Mouse (Mus musculus) kidney, postnatal 0 days (tissue): ENCODE measurements around the gene Grxcr1. TPM values are rescaled to one million over a fixed set of nuclear protein-coding genes. Genes with fewer than 3 reads are reported as not detected.

ENCODE experiments used
- ATAC-seq: fragments of 200-750 bp; cut with Nextera tagmentation; replicated peaks from 2 replicates; pipeline ENCODE4 v1.8.0; 2017; ENCODE audit warnings: low read depth, moderate number of reproducible peaks, moderate TSS enrichment, moderate library complexity; ENCODE audit not compliant: low FRiP score
- DNase-seq: peaks from one replicate; pipeline ENCODE4 v3.0.0-alpha.2; 2016; ENCODE audit warnings: low spot score
- H3K27ac ChIP-seq: fragments of 300-500 bp; sonication (generic); 2 replicates; pipeline ENCODE4 v1.5.1; 2014; ENCODE audit warnings: mild to moderate bottlenecking
- H3K27me3 ChIP-seq: fragments of 300-500 bp; sonication (generic); 2 replicates; pipeline ENCODE4 v1.6.1; 2014; ENCODE audit warnings: low read length, mixed read lengths; ENCODE audit not compliant: insufficient read depth
- H3K36me3 ChIP-seq: fragments of 300-500 bp; sonication (generic); 2 replicates; pipeline ENCODE4 v1.6.1; 2014; ENCODE audit warnings: low read length, mixed read lengths; ENCODE audit not compliant: insufficient read depth
- H3K4me1 ChIP-seq: fragments of 300-500 bp; sonication (generic); replicated peaks from 2 replicates; pipeline ENCODE4 v1.6.1; 2014; ENCODE audit warnings: antibody characterized with exemption, low read length, mixed read lengths; ENCODE audit not compliant: insufficient read depth
- H3K4me2 ChIP-seq: fragments of 300-500 bp; sonication (generic); 2 replicates; pipeline ENCODE4 v1.6.1; 2014; ENCODE audit warnings: mild to moderate bottlenecking, low read length, moderate library complexity, mixed read lengths
- H3K4me3 ChIP-seq: fragments of 300-500 bp; sonication (generic); replicated peaks from 2 replicates; pipeline ENCODE4 v1.5.1; 2014; ENCODE audit warnings: low read depth, low read length
- H3K9ac ChIP-seq: fragments of 300-500 bp; sonication (generic); 2 replicates; pipeline ENCODE4 v1.6.1; 2014; ENCODE audit warnings: low read depth, low read length
- H3K9me3 ChIP-seq: fragments of 300-500 bp; sonication (generic); replicated peaks from 2 replicates; pipeline ENCODE4 v1.6.1; 2016; ENCODE audit warnings: low read length, inconsistent platforms, mixed read lengths
- CTCF ChIP-seq: IDR thresholded peaks from 2 replicates; pipeline ENCODE4 v1.5.1; 2016; ENCODE audit warnings: antibody characterized with exemption, low read depth, mild to moderate bottlenecking, moderate library complexity
- WGBS: fragments of 180-500 bp; shearing (Covaris S2); extraction: QIAGEN DNeasy Blood & Tissue Kit; methylation state at CpG from one replicate; pipeline ENCODE4 v1.1.7; 2014; 5-methylcytosine and 5-hydroxymethylcytosine counted together
- polyA plus RNA-seq: library from polyadenylated mRNA; unstranded; fragments of >200 nt; fragmentation: Nextera tagmentation; extraction: Ambion mirVana; gene quantifications from 2 replicates; pipeline ENCODE4 v1.2.1, GENCODE M21; 2015

Grxcr1 gene
- polyA plus RNA-seq, 1 experiment from 2014 or later = not detected

DNA sequence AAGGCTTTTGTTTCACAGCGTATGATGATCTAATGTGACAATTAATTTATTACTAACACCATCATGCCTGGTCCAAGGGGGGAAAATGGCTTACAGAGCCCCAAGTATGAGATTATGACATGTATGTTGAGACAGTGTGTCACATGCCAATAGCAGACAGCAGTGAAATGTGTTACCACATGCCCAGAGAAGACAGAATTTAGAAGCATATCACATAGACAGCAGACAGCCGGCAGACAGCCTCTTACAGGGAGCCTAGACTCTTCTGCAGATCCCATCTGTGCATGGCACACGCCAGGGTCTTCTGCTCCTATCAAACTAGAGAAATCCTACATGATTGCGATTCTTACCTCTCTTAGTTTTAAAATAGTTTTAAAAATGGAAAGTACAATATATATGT, 40.2 kb downstream of the Grxcr1 start:
- no peak overlapping the region for H3K9ac ChIP-seq
- DNase-seq (no peak), ATAC-seq (no peak)
- H3K36me3 ChIP-seq = no peaks in the 10 kb centered on the region
- TF ChIP-seq CTCF = no peak
- H3K4me1 ChIP-seq = no peaks in the 10 kb centered on the region
- H3K27ac ChIP-seq = no peak overlapping the region
- no peaks in the 10 kb centered on the region for H3K9me3 ChIP-seq
- H3K4me2 ChIP-seq = no peak overlapping the region
- no peaks in the 10 kb centered on the region for H3K27me3 ChIP-seq
- no peak overlapping the region for H3K4me3 ChIP-seq
- WGBS = 90% methylated on average over 4 of the region's 4 CpGs

DNA sequence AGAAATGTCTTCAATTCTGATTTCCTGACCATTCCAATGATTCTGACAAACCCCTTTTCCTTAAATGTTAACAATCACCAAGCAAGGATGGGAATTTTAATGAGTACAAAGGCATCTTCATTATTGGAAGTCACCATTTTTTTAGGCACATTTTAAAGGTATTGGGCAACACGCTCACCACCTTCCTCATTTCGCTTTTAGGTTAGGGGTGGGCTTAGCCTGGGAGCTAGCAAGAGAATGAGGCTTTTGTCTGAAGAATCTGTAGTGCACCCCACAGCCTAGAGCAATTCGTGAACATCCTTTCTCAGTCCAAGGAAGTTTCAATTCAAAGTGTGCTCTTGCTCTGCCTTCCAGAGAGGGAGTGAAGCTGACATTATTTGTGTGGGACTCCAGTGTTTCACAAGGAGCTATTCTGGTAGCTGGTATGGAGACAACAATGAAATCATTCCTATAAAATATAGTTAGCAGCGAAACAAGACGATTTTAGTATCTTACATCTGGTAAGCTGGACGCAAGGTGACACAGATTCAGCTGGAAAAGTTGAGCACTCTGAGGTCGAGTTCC, 55.0 kb downstream of the Grxcr1 start:
- H3K4me3 ChIP-seq = no peak overlapping the region
- no peaks in the 10 kb centered on the region for H3K4me1 ChIP-seq
- WGBS = 64% methylated on average over 7 of the region's 7 CpGs
- H3K36me3 ChIP-seq = no peaks in the 10 kb centered on the region
- H3K4me2 ChIP-seq = no peak overlapping the region
- no peak overlapping the region for H3K27ac ChIP-seq
- no peak for TF ChIP-seq CTCF
- DNase-seq = peak; percentile 1
- H3K9ac ChIP-seq = no peak overlapping the region
- no peaks in the 10 kb centered on the region for H3K9me3 ChIP-seq
- no peak for ATAC-seq
- H3K27me3 ChIP-seq = no peaks in the 10 kb centered on the region

DNA sequence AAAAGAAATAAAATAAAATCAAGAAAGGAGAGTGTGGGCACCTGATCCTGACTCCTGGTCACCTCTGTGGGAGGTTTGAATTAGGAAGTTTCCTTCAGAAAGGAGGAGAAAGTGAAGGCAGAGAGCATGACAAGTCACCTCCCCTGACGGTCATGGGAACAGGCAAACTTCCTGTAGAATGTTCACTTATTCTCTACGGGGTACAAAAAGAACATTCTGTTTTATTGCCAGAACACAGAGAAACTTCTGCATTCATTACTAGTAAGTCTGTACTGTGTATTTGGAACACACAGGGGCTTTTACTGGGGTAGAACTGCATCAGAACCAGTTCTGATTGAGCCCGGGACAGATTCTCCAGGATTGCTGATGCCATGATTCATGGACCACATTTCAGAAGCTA, 55.5 kb downstream of the Grxcr1 start:
- H3K4me2 ChIP-seq = no peak overlapping the region
- H3K4me1 ChIP-seq = no peaks in the 10 kb centered on the region
- H3K9ac ChIP-seq = no peak overlapping the region
- 39% methylated on average over 3 of the region's 3 CpGs for WGBS
- no peak overlapping the region for H3K4me3 ChIP-seq
- no peaks in the 10 kb centered on the region for H3K36me3 ChIP-seq
- no peak overlapping the region for H3K27ac ChIP-seq
- ATAC-seq (no peak), DNase-seq (no peak)
- no peaks in the 10 kb centered on the region for H3K27me3 ChIP-seq
- H3K9me3 ChIP-seq = no peaks in the 10 kb centered on the region
- TF ChIP-seq CTCF = no peak

DNA sequence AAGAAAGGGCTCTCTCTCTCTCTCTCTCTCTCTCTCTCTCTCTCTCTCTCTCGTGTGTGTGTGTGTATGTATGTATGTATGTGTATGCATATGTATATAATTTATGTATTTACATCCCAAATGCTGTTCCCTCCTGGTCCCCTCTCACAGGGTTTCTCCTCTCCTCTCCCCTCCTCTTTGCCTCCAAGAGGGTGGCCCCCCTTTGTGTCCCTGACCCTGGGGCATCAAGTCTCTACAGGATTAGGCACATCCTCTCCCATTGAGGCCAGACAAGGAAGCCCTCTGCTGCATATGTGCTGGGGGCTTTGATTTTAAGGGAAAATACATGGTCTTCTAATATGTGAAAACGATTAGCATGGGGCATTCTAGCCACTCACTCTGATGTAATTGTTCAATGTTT, 61.5 kb downstream of the Grxcr1 start:
- Histone ChIP-seq H3K27me3 (no peaks in the 10 kb centered on the region), H3K4me1 (no peaks in the 10 kb centered on the region), H3K4me2 (no peak overlapping the region), H3K4me3 (no peak overlapping the region), H3K36me3 (no peaks in the 10 kb centered on the region), H3K9me3 (no peaks in the 10 kb centered on the region), H3K9ac (no peak overlapping the region), H3K27ac (no peak overlapping the region)
- no peak for TF ChIP-seq CTCF
- ATAC-seq (no peak), DNase-seq (no peak)
- 65% methylated on average over 2 of the region's 2 CpGs for WGBS

DNA sequence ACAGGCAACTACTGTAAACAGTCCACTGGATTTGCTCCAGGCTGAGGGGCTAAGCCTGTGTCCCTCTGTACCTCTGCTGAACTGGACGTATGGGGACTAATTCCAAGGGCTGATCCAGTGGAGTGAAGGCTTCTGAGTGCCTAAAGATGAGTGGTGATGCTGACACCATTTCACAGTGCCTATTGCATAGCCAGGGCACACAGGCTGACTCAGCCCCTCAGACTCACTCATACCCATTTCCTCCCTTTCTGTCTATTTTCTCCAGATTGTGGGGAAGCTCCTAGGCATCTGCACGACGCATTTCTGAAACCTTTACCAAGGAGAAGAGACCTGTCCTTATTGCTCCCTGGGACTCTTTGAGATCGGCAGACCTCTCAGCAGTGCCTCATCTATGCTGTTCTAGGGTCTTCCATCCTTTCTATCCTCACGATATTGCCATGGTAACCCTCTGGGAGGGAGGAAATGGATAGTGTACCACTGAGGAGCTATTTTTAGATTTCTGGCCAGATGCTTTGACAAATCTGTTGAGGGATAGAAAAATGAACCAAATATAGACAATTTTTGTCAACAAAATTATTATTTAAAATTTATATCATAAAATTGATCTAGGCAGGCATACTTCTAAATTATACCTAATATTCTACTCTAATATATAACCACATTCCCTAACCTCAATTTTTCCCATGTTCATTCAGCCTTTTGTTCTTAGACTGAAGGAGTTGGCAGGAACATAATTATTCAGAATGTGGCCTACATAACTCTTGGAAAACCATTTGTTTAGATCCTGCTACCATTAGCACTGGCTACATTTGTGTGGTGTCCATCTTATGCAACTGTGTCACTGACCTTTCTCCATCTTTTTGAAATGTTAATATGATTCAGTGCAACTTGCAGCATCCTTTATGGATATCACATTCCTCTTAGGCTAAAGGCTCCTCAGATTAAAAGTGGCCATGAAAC, 66.3 kb downstream of the Grxcr1 start:
- Histone ChIP-seq H3K4me2 (no peak overlapping the region), H3K9me3 (no peaks in the 10 kb centered on the region), H3K36me3 (no peaks in the 10 kb centered on the region), H3K27me3 (no peaks in the 10 kb centered on the region), H3K4me3 (no peak overlapping the region), H3K9ac (no peak overlapping the region), H3K27ac (no peak overlapping the region), H3K4me1 (no peaks in the 10 kb centered on the region)
- DNase-seq (no peak), ATAC-seq (no peak)
- 89% methylated on average over 5 of the region's 5 CpGs for WGBS
- no peak for TF ChIP-seq CTCF

DNA sequence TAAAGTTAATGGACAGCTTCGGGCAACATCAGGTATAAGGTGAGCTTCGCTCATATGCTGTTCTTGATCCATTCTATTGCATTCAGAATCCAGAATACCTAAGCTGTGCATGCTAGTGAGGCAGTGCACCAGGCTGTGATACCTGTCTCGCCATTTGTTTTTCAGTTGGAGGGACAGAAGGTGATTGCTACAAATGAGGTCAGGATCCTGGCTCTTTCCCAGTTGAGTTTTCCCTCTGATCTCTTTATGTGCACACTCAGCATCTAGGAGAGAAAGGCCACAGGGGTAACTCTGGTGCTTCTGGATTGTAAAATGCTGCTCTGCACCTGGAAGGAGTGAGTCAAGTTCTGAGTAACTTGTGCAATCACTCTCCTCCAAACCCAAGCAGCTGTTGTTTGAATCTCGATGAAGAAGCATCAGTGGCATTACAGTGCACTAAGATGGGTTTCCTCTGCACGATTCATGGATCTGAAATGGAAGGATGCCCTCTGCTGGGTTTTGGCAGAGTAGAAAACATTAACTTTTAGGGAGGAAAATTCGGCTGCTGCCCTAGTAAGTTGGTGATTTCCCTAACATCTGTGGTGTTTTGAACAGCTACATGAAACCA, 80.9 kb downstream of the Grxcr1 start:
- 59% methylated on average over 6 of the region's 6 CpGs for WGBS
- Histone ChIP-seq H3K9ac (no peak overlapping the region), H3K27ac (no peak overlapping the region), H3K4me3 (no peak overlapping the region), H3K27me3 (no peaks in the 10 kb centered on the region), H3K9me3 (no peaks in the 10 kb centered on the region), H3K4me2 (no peak overlapping the region), H3K36me3 (no peaks in the 10 kb centered on the region), H3K4me1 (no peaks in the 10 kb centered on the region)
- ATAC-seq (no peak), DNase-seq (peak; percentile 22)
- TF ChIP-seq CTCF = peak; percentile 50; the same call in 1 of the 2 replicates
